Mouse (Mus musculus) frontal cortex, adult 2 months (tissue): Measurements from ENCODE around the gene Vash2. TPM values are rescaled to one million over a fixed set of nuclear protein-coding genes. Genes with fewer than 3 reads are reported as not detected.
"Not testable (repeated sequence)": the region's sequence is repeated elsewhere in the genome, so short reads cannot be mapped to it uniquely, and the experiment has no call there.

Experiments
- DNase-seq, 2 experiments: peaks; one replicate each; pipeline ENCODE4 v3.0.0; 2022; ENCODE audit warnings: low spot score in 1 of 2; ENCODE audit errors: extremely low spot score in 1 of 2
- polyA plus RNA-seq: library from polyadenylated mRNA; depleted of rRNA; stranded (reverse); fragments of >200 nt; gene quantifications from 2 replicates; pipeline ENCODE4 v1.2.3, GENCODE M21; 2012; rRNA removed

Gene Vash2
- polyA plus RNA-seq, 1 experiment = 7.0 TPM

GRCm38 (mm10) chr1:190928370-190929009, 50.6 kb downstream of the Vash2 start:
- DNase-seq = peak; percentile 96 to 98

- DNase-seq = no peak
These were observed 51.2 kb downstream of the Vash2 start for GRCm38 (mm10) chr1:190927751-190928369.

GRCm38 (mm10) chr1:190927311-190927710, 51.8 kb downstream of the Vash2 start:
- no peak for DNase-seq

GRCm38 (mm10) chr1:190924812-190925211, 54.3 kb downstream of the Vash2 start, which contains the start of gene Angel2:
Gene Angel2 (plus strand): TSS chr1:190925112.
- DNase-seq = not testable (repeated sequence)

GRCm38 (mm10) chr1:190919725-190920469, 59.2 kb downstream of the Vash2 start:
- no peak for DNase-seq

GRCm38 (mm10) chr1:190918938-190919337, 60.2 kb downstream of the Vash2 start:
- DNase-seq = peak; percentile 71 to 78

- no peak for DNase-seq
These were observed 66.5 kb downstream of the Vash2 start for GRCm38 (mm10) chr1:190912623-190913022.

- DNase-seq = peak; percentile 76 to 86
These were observed 67.5 kb downstream of the Vash2 start, which contains the start of gene Rps6kc1 for GRCm38 (mm10) chr1:190911415-190912123. Gene Rps6kc1 (minus strand): TSS chr1:190911770.

GRCm38 (mm10) chr1:190910836-190911235, 68.3 kb downstream of the Vash2 start:
- DNase-seq = peak; percentile 20 to 59

- DNase-seq = no peak
These were observed 74.4 kb downstream of the Vash2 start for GRCm38 (mm10) chr1:190904714-190905113.

GRCm38 (mm10) chr1:190904136-190904535, 75.0 kb downstream of the Vash2 start:
- DNase-seq = no peak

GRCm38 (mm10) chr1:190901082-190901481, 78.0 kb downstream of the Vash2 start:
- no peak for DNase-seq

GRCm38 (mm10) chr1:190898899-190899575, 80.1 kb downstream of the Vash2 start:
- DNase-seq = no peak

- no peak for DNase-seq
These were observed 80.9 kb downstream of the Vash2 start for GRCm38 (mm10) chr1:190898186-190898585.

Other genes with a start within 250 kb of the Vash2 start
- 22.2 and 26.2 TPM in 2 replicates for gene Rps6kc1, start 67.5 kb downstream of the Vash2 start, polyA plus RNA-seq
- 56.1 and 59.6 TPM in 2 replicates for gene Angel2, start 54.2 kb downstream of the Vash2 start, polyA plus RNA-seq
- gene Flvcr1, start 46.9 kb upstream of the Vash2 start, polyA plus RNA-seq = 19.5 and 19.8 TPM in 2 replicates
- not detected in 2 replicates for gene Spata45, start 57.3 kb upstream of the Vash2 start, polyA plus RNA-seq
- 65.4 and 70.8 TPM in 2 replicates for gene Tatdn3, start 83.6 kb upstream of the Vash2 start, polyA plus RNA-seq
- gene Nsl1, start 83.7 kb upstream of the Vash2 start, polyA plus RNA-seq = 0.46 and 0.80 TPM in 2 replicates
- gene Batf3, start 118.6 kb upstream of the Vash2 start, polyA plus RNA-seq = 2.3 and 4.3 TPM in 2 replicates
- gene Fam71a, start 185.5 kb upstream of the Vash2 start, polyA plus RNA-seq = not detected in 2 replicates
- 2.0 and 2.7 TPM in 2 replicates for gene Atf3, start 238.7 kb upstream of the Vash2 start, polyA plus RNA-seq